Mouse (Mus musculus): ENCODE results near the gene Fam76b. TPM values are rescaled to one million over a fixed set of nuclear protein-coding genes. Genes with fewer than 3 reads are reported as not detected.

Gene Fam76b
- polyA plus RNA-seq, 1 experiment from 2014 or later = 28.3 TPM

- no peak overlapping the region for H3K4me3 ChIP-seq (ENCODE audit: low read depth, low read length)
- WGBS = 75% methylated on average over 2 of the region's 2 CpGs
- DNase-seq (ENCODE audit: low spot score) (no peak), ATAC-seq (ENCODE audit: insufficient number of reproducible peaks, low FRiP score, low TSS enrichment, low read depth) (no peak)
- no peaks in the 10 kb centered on the region for H3K4me1 ChIP-seq (ENCODE audit: control insufficient read depth, insufficient read depth, low read length)
- H3K9me3 ChIP-seq (ENCODE audit: control insufficient read depth, low read length) = no peaks in the 10 kb centered on the region
- H3K36me3 ChIP-seq (ENCODE audit: control insufficient read depth, insufficient read depth, low read length) = peaks cover 19% of the 10 kb centered on the region
- H3K27me3 ChIP-seq (ENCODE audit: control insufficient read depth, insufficient read depth, low read length) = no peaks in the 10 kb centered on the region
- no peak overlapping the region for H3K9ac ChIP-seq (ENCODE audit: low read length)
- no peak overlapping the region for H3K4me2 ChIP-seq (ENCODE audit: low read depth, severe bottlenecking)
- H3K27ac ChIP-seq (replicated peaks; ENCODE audit: low read depth, low read length) = no peak overlapping the region
Measured at GRCm38 (mm10) chr9:13836726-13837125, 9.2 kb downstream of the Fam76b start.

GRCm38 (mm10) chr9:13847591-13847990 is 20.1 kb downstream of the Fam76b start:
- peaks cover 3% of the 10 kb centered on the region; the same call in 1 of the 2 replicates for H3K36me3 ChIP-seq (ENCODE audit: control insufficient read depth, insufficient read depth, low read length)
- H3K4me2 ChIP-seq (ENCODE audit: low read depth, severe bottlenecking) = no peak overlapping the region
- H3K9ac ChIP-seq (ENCODE audit: low read length) = no peak overlapping the region
- no peak for ATAC-seq (ENCODE audit: insufficient number of reproducible peaks, low FRiP score, low TSS enrichment, low read depth)
- H3K27me3 ChIP-seq (ENCODE audit: control insufficient read depth, insufficient read depth, low read length) = no peaks in the 10 kb centered on the region
- WGBS = 85% methylated on average over 3 of the region's 3 CpGs
- no peak overlapping the region for H3K27ac ChIP-seq (replicated peaks; ENCODE audit: low read depth, low read length)
- no peaks in the 10 kb centered on the region for H3K4me1 ChIP-seq (ENCODE audit: control insufficient read depth, insufficient read depth, low read length)
- no peak for DNase-seq (ENCODE audit: low spot score)
- H3K4me3 ChIP-seq (ENCODE audit: low read depth, low read length) = no peak overlapping the region
- no peaks in the 10 kb centered on the region for H3K9me3 ChIP-seq (ENCODE audit: control insufficient read depth, low read length)

- H3K27me3 ChIP-seq (ENCODE audit: control insufficient read depth, insufficient read depth, low read length) = no peaks in the 10 kb centered on the region
- peak; percentile 41 for DNase-seq (ENCODE audit: low spot score)
- H3K4me2 ChIP-seq (ENCODE audit: low read depth, severe bottlenecking) = no peak overlapping the region
- no peak overlapping the region for H3K27ac ChIP-seq (replicated peaks; ENCODE audit: low read depth, low read length)
- no peak for ATAC-seq (ENCODE audit: insufficient number of reproducible peaks, low FRiP score, low TSS enrichment, low read depth)
- H3K4me3 ChIP-seq (ENCODE audit: low read depth, low read length) = no peak overlapping the region
- H3K9ac ChIP-seq (ENCODE audit: low read length) = no peak overlapping the region
- no peaks in the 10 kb centered on the region for H3K9me3 ChIP-seq (ENCODE audit: control insufficient read depth, low read length)
- no peaks in the 10 kb centered on the region for H3K4me1 ChIP-seq (ENCODE audit: control insufficient read depth, insufficient read depth, low read length)
- WGBS = 80% methylated on average over 10 of the region's 10 CpGs
- H3K36me3 ChIP-seq (ENCODE audit: control insufficient read depth, insufficient read depth, low read length) = peaks cover 3% of the 10 kb centered on the region; the same call in 1 of the 2 replicates
Measured at GRCm38 (mm10) chr9:13848481-13849480, 21.3 kb downstream of the Fam76b start.

GRCm38 (mm10) chr9:13853876-13854275 is 26.4 kb downstream of the Fam76b start:
- 12% methylated on average over 3 of the region's 3 CpGs for WGBS
- H3K27ac ChIP-seq (replicated peaks; ENCODE audit: low read depth, low read length) = no peak overlapping the region
- ATAC-seq (ENCODE audit: insufficient number of reproducible peaks, low FRiP score, low TSS enrichment, low read depth) = no peak
- no peak overlapping the region for H3K9ac ChIP-seq (ENCODE audit: low read length)
- no peaks in the 10 kb centered on the region for H3K9me3 ChIP-seq (ENCODE audit: control insufficient read depth, low read length)
- no peaks in the 10 kb centered on the region for H3K4me1 ChIP-seq (ENCODE audit: control insufficient read depth, insufficient read depth, low read length)
- no peak for DNase-seq (ENCODE audit: low spot score)
- H3K27me3 ChIP-seq (ENCODE audit: control insufficient read depth, insufficient read depth, low read length) = no peaks in the 10 kb centered on the region
- H3K36me3 ChIP-seq (ENCODE audit: control insufficient read depth, insufficient read depth, low read length) = no peaks in the 10 kb centered on the region
- no peak overlapping the region for H3K4me2 ChIP-seq (ENCODE audit: low read depth, severe bottlenecking)
- H3K4me3 ChIP-seq (ENCODE audit: low read depth, low read length) = no peak overlapping the region

- Histone ChIP-seq H3K4me1 (ENCODE audit: control insufficient read depth, insufficient read depth, low read length) (no peaks in the 10 kb centered on the region), H3K9ac (ENCODE audit: low read length) (no peak overlapping the region), H3K36me3 (ENCODE audit: control insufficient read depth, insufficient read depth, low read length) (no peaks in the 10 kb centered on the region), H3K27ac (replicated peaks; ENCODE audit: low read depth, low read length) (no peak overlapping the region), H3K4me2 (ENCODE audit: low read depth, severe bottlenecking) (no peak overlapping the region), H3K4me3 (ENCODE audit: low read depth, low read length) (no peak overlapping the region), H3K27me3 (ENCODE audit: control insufficient read depth, insufficient read depth, low read length) (no peaks in the 10 kb centered on the region), H3K9me3 (ENCODE audit: control insufficient read depth, low read length) (no peaks in the 10 kb centered on the region)
- 71% methylated on average over 1 of the region's 1 CpGs for WGBS
- no peak for ATAC-seq (ENCODE audit: insufficient number of reproducible peaks, low FRiP score, low TSS enrichment, low read depth)
- no peak for DNase-seq (ENCODE audit: low spot score)
Measured at GRCm38 (mm10) chr9:13856247-13856646, 28.7 kb downstream of the Fam76b start.

GRCm38 (mm10) chr9:13856777-13857176 is 29.3 kb downstream of the Fam76b start:
- DNase-seq (ENCODE audit: low spot score) (no peak), ATAC-seq (ENCODE audit: insufficient number of reproducible peaks, low FRiP score, low TSS enrichment, low read depth) (no peak)
- WGBS = 85% methylated on average over 4 of the region's 4 CpGs
- Histone ChIP-seq H3K27me3 (ENCODE audit: control insufficient read depth, insufficient read depth, low read length) (no peaks in the 10 kb centered on the region), H3K4me2 (ENCODE audit: low read depth, severe bottlenecking) (no peak overlapping the region), H3K9ac (ENCODE audit: low read length) (no peak overlapping the region), H3K36me3 (ENCODE audit: control insufficient read depth, insufficient read depth, low read length) (no peaks in the 10 kb centered on the region), H3K27ac (replicated peaks; ENCODE audit: low read depth, low read length) (no peak overlapping the region), H3K4me1 (ENCODE audit: control insufficient read depth, insufficient read depth, low read length) (no peaks in the 10 kb centered on the region), H3K4me3 (ENCODE audit: low read depth, low read length) (no peak overlapping the region), H3K9me3 (ENCODE audit: control insufficient read depth, low read length) (no peaks in the 10 kb centered on the region)

- H3K9ac ChIP-seq (ENCODE audit: low read length) = no peak overlapping the region
- no peaks in the 10 kb centered on the region for H3K36me3 ChIP-seq (ENCODE audit: control insufficient read depth, insufficient read depth, low read length)
- H3K4me3 ChIP-seq (ENCODE audit: low read depth, low read length) = no peak overlapping the region
- H3K27ac ChIP-seq (replicated peaks; ENCODE audit: low read depth, low read length) = no peak overlapping the region
- H3K27me3 ChIP-seq (ENCODE audit: control insufficient read depth, insufficient read depth, low read length) = no peaks in the 10 kb centered on the region
- DNase-seq (ENCODE audit: low spot score) = peak; percentile 2
- H3K9me3 ChIP-seq (ENCODE audit: control insufficient read depth, low read length) = no peaks in the 10 kb centered on the region
- H3K4me2 ChIP-seq (ENCODE audit: low read depth, severe bottlenecking) = no peak overlapping the region
- no peak for ATAC-seq (ENCODE audit: insufficient number of reproducible peaks, low FRiP score, low TSS enrichment, low read depth)
- 74% methylated on average over 2 of the region's 2 CpGs for WGBS
- no peaks in the 10 kb centered on the region for H3K4me1 ChIP-seq (ENCODE audit: control insufficient read depth, insufficient read depth, low read length)
Measured at GRCm38 (mm10) chr9:13867646-13868045, 40.1 kb downstream of the Fam76b start.

- Histone ChIP-seq H3K4me3 (ENCODE audit: low read depth, low read length) (no peak overlapping the region), H3K9ac (ENCODE audit: low read length) (no peak overlapping the region), H3K27ac (replicated peaks; ENCODE audit: low read depth, low read length) (no peak overlapping the region), H3K4me2 (ENCODE audit: low read depth, severe bottlenecking) (no peak overlapping the region), H3K9me3 (ENCODE audit: control insufficient read depth, low read length) (no peaks in the 10 kb centered on the region), H3K36me3 (ENCODE audit: control insufficient read depth, insufficient read depth, low read length) (no peaks in the 10 kb centered on the region), H3K27me3 (ENCODE audit: control insufficient read depth, insufficient read depth, low read length) (no peaks in the 10 kb centered on the region), H3K4me1 (ENCODE audit: control insufficient read depth, insufficient read depth, low read length) (no peaks in the 10 kb centered on the region)
- 88% methylated on average over 7 of the region's 7 CpGs for WGBS
- no peak for ATAC-seq (ENCODE audit: insufficient number of reproducible peaks, low FRiP score, low TSS enrichment, low read depth)
- peak; percentile 12 for DNase-seq (ENCODE audit: low spot score)
Measured at GRCm38 (mm10) chr9:13871631-13872030, 44.1 kb downstream of the Fam76b start.
